8 mouse cellular contexts compared by ENCODE assay signal in the genomic region with DNA sequence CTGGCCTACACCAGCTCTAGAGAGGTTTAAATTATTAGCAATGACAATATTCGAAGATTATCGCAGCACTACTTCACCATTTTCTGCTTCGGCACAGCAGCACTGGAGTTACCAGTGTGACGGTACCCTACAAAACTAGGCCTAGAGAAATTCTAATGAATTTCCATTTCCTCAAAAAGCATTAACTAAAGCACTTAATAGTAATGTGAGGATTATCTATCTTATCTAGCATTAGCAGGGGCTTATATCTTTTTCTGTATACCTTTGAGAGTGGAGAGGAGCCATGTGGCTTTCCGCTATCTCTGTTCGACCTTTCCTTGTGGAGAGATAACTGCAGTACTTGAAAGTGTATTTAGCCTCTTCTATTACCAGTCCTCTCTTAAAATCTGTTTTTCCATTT. TPM values are rescaled to one million over a fixed set of nuclear protein-coding genes. Genes with fewer than 3 reads are reported as not detected.
DNase-seq lines count a peak whose midpoint lies in the region; ATAC-seq lines count a peak whose summit lies in the region.

No protein-coding gene starts in this region.

- no peaks in the 10 kb centered on the region for H3K27me3 ChIP-seq in heart, embryonic 13.5 days (replicated peaks)
- no peaks in the 10 kb centered on the region for H3K27me3 ChIP-seq in hindbrain, embryonic 14.5 days (ENCODE audit: control insufficient read depth, insufficient read depth, low read length)
- H3K27me3 ChIP-seq in midbrain, embryonic 11.5 days (ENCODE audit: control insufficient read depth, insufficient read depth, low read length) = no peaks in the 10 kb centered on the region

- peak overlapping the region; percentile 98 for H3K9ac ChIP-seq in heart, embryonic 13.5 days
- H3K9ac ChIP-seq in hindbrain, embryonic 14.5 days = peak overlapping the region; percentile 87
- H3K9ac ChIP-seq in midbrain, embryonic 11.5 days (ENCODE audit: low read length) = peak overlapping the region; percentile 95

- 30% methylated on average over 6 of the region's 6 CpGs for WGBS in heart, embryonic 13.5 days
- WGBS in hindbrain, embryonic 14.5 days = 77% methylated on average over 6 of the region's 6 CpGs
- WGBS in midbrain, embryonic 11.5 days = 73% methylated on average over 6 of the region's 6 CpGs

- no peak for DNase-seq in heart, adult 18-20 months
- peak; percentile 54 for DNase-seq in MEL-GATA-1-ER (ENCODE audit: extremely low read depth, low read depth)
- no peak for DNase-seq in hindbrain, embryonic 14.5 days (ENCODE audit: low spot score)
- no peak for DNase-seq in midbrain, embryonic 11.5 days (ENCODE audit: low spot score, missing footprints)
- DNase-seq in Muller cell, postnatal 12 days (ENCODE audit: inconsistent ontology term) = no peak
- no peak for DNase-seq in frontal cortex, postnatal 25 days (ENCODE audit: low spot score in 2 of 2)

- no peaks in the 10 kb centered on the region for H3K9me3 ChIP-seq in heart, embryonic 13.5 days
- no peaks in the 10 kb centered on the region for H3K9me3 ChIP-seq in hindbrain, embryonic 14.5 days (ENCODE audit: control insufficient read depth, low read length)
- no peaks in the 10 kb centered on the region for H3K9me3 ChIP-seq in midbrain, embryonic 11.5 days (ENCODE audit: control insufficient read depth, low read length)

- peaks cover 14% of the 10 kb centered on the region; the same call in 1 of the 2 replicates for H3K36me3 ChIP-seq in heart, embryonic 13.5 days
- H3K36me3 ChIP-seq in hindbrain, embryonic 14.5 days (replicated peaks; ENCODE audit: control insufficient read depth, insufficient read depth) = no peaks in the 10 kb centered on the region
- no peaks in the 10 kb centered on the region for H3K36me3 ChIP-seq in midbrain, embryonic 11.5 days (ENCODE audit: control insufficient read depth, insufficient read depth, low read length)

- H3K4me3 ChIP-seq in heart, embryonic 13.5 days = peak overlapping the region; percentile 94
- H3K4me3 ChIP-seq in hindbrain, embryonic 14.5 days (replicated peaks; ENCODE audit: low read length) = peak overlapping the region; percentile 90
- peak overlapping the region; percentile 88 for H3K4me3 ChIP-seq in midbrain, embryonic 11.5 days (ENCODE audit: low read depth, low read length)

- H3K4me1 ChIP-seq in heart, embryonic 13.5 days = peaks cover 28% of the 10 kb centered on the region
- peaks cover 12% of the 10 kb centered on the region for H3K4me1 ChIP-seq in hindbrain, embryonic 14.5 days (replicated peaks; ENCODE audit: control insufficient read depth, insufficient read depth, low read length)
- peaks cover 11% of the 10 kb centered on the region; the same call in 1 of the 2 replicates for H3K4me1 ChIP-seq in midbrain, embryonic 11.5 days (ENCODE audit: control insufficient read depth, insufficient read depth, low read length)

- ATAC-seq in heart, embryonic 13.5 days (ENCODE audit: extremely low read depth, insufficient number of reproducible peaks, low FRiP score, low TSS enrichment) = no peak
- no peak for ATAC-seq in hindbrain, embryonic 14.5 days (ENCODE audit: low FRiP score)
- ATAC-seq in midbrain, embryonic 11.5 days (ENCODE audit: low FRiP score) = no peak
- ATAC-seq in erythroid progenitor cell, adult 5-6 weeks (replicated peaks; ENCODE audit: low FRiP score, poor library complexity, severe bottlenecking) = no peak; the same call in 1 of the 2 replicates

- H3K4me2 ChIP-seq in heart, embryonic 13.5 days = peak overlapping the region; percentile 76
- peak overlapping the region; percentile 84 for H3K4me2 ChIP-seq in hindbrain, embryonic 14.5 days (replicated peaks)
- H3K4me2 ChIP-seq in midbrain, embryonic 11.5 days = peak overlapping the region; percentile 70

- H3K27ac ChIP-seq in heart, embryonic 13.5 days (replicated peaks) = peak overlapping the region; percentile 98
- H3K27ac ChIP-seq in hindbrain, embryonic 14.5 days = no peak overlapping the region
- no peak overlapping the region for H3K27ac ChIP-seq in midbrain, embryonic 11.5 days (ENCODE audit: low read depth, low read length)

RNA-seq across cellular contexts. Expression of a gene that starts 1.0 kb away (rescaled TPM):
- polyA plus RNA-seq in heart, embryonic 13.5 days (2015; fragmentation: Nextera tagmentation; extraction: Ambion mirVana) = 30.2 and 35.1 TPM in 2 replicates
- total RNA-seq in heart, adult 18-20 months (2021) = 10 to 100 TPM; 11.5 to 12.1 TPM
- polyA plus RNA-seq in hindbrain, embryonic 14.5 days (2014; fragmentation: Nextera tagmentation; extraction: Ambion mirVana) = 10.7 and 12.3 TPM in 2 replicates
- polyA plus RNA-seq in midbrain, embryonic 11.5 days (2014; fragmentation: Nextera tagmentation; extraction: Ambion mirVana) = 29.2 and 30.4 TPM in 2 replicates
- 67.0 and 103 TPM in 2 replicates for total RNA-seq in erythroid progenitor cell, adult 5-6 weeks (2015; ENCODE audit: low replicate concordance)
- 92.1 and 92.8 TPM in 2 replicates for total RNA-seq in erythroid progenitor cell, adult 5-6 weeks (2017; ENCODE audit: low replicate concordance)

RNA-seq across cellular contexts. Expression of a gene that starts 9.4 kb away (rescaled TPM):
- 5.5 and 5.7 TPM in 2 replicates for polyA plus RNA-seq in heart, embryonic 13.5 days (2015; fragmentation: Nextera tagmentation; extraction: Ambion mirVana)
- under 1 TPM; 0.77 to 0.87 TPM for total RNA-seq in heart, adult 18-20 months (2021)
- 5.0 and 5.4 TPM in 2 replicates for polyA plus RNA-seq in hindbrain, embryonic 14.5 days (2014; fragmentation: Nextera tagmentation; extraction: Ambion mirVana)
- 19.1 and 20.1 TPM in 2 replicates for polyA plus RNA-seq in midbrain, embryonic 11.5 days (2014; fragmentation: Nextera tagmentation; extraction: Ambion mirVana)
- total RNA-seq in erythroid progenitor cell, adult 5-6 weeks (2015; ENCODE audit: low replicate concordance) = 89.0 and 95.2 TPM in 2 replicates
- 80.3 and 86.0 TPM in 2 replicates for total RNA-seq in erythroid progenitor cell, adult 5-6 weeks (2017; ENCODE audit: low replicate concordance)
